Mouse (Mus musculus) adrenal gland, postnatal 36 days (tissue): ENCODE results near the gene Fam163b. TPM values are rescaled to one million over a fixed set of nuclear protein-coding genes. Genes with fewer than 3 reads are reported as not detected.

ENCODE experiments used
- DNase-seq, 2 experiments: peaks; one replicate each; pipeline ENCODE4 v3.0.0; 2021; ENCODE audit warnings: mixed read lengths in 1 of 2
- total RNA-seq, 2 experiments: library from RNA; stranded (reverse); gene quantifications; 2 replicates each; pipeline ENCODE4 v1.2.3; 2021

Gene Fam163b
- total RNA-seq, 2 experiments from 2014 or later = 1.1 to 1.7 TPM

GRCm38 (mm10) chr2:27135935-27136334 is 6.4 kb downstream of the Fam163b start:
- no peak for DNase-seq

GRCm38 (mm10) chr2:27128990-27129389 is 13.3 kb downstream of the Fam163b start:
- no peak for DNase-seq

GRCm38 (mm10) chr2:27126496-27126895 is 15.8 kb downstream of the Fam163b start:
- DNase-seq = no peak

GRCm38 (mm10) chr2:27125979-27126378 is 16.3 kb downstream of the Fam163b start:
- peak; percentile 65 to 74 for DNase-seq

- DNase-seq = no peak
Observed at GRCm38 (mm10) chr2:27123121-27123520, 19.2 kb downstream of the Fam163b start.

GRCm38 (mm10) chr2:27122578-27122977 is 19.7 kb downstream of the Fam163b start:
- no peak for DNase-seq

GRCm38 (mm10) chr2:27121626-27122355 is 20.5 kb downstream of the Fam163b start:
- DNase-seq = peak in 1 of 2 experiments; percentile 14

- peak in 1 of 2 experiments; percentile 26 for DNase-seq
Observed at GRCm38 (mm10) chr2:27120241-27120641, 22.1 kb downstream of the Fam163b start.

GRCm38 (mm10) chr2:27119766-27120165 is 22.5 kb downstream of the Fam163b start:
- DNase-seq = peak in 1 of 2 experiments; percentile 15

- DNase-seq = no peak
Observed at GRCm38 (mm10) chr2:27118452-27118851, 23.8 kb downstream of the Fam163b start.

GRCm38 (mm10) chr2:27114169-27114568 is 28.1 kb downstream of the Fam163b start:
- DNase-seq = no peak

GRCm38 (mm10) chr2:27112585-27112984 is 29.7 kb downstream of the Fam163b start:
- DNase-seq = no peak

GRCm38 (mm10) chr2:27109052-27109451 is 33.2 kb downstream of the Fam163b start:
- DNase-seq = no peak

- no peak for DNase-seq
Observed at GRCm38 (mm10) chr2:27108144-27108543, 34.1 kb downstream of the Fam163b start.

- DNase-seq = no peak
Observed at GRCm38 (mm10) chr2:27106816-27107215, 35.5 kb downstream of the Fam163b start.

GRCm38 (mm10) chr2:27103554-27103953 is 38.7 kb downstream of the Fam163b start:
- no peak for DNase-seq

- peak in 1 of 2 experiments; percentile 59 for DNase-seq
Observed at GRCm38 (mm10) chr2:27097776-27098175, 44.5 kb downstream of the Fam163b start.

GRCm38 (mm10) chr2:27097241-27097656 is 45.0 kb downstream of the Fam163b start:
- DNase-seq = no peak

GRCm38 (mm10) chr2:27096341-27096981 is 45.8 kb downstream of the Fam163b start:
- DNase-seq = no peak

GRCm38 (mm10) chr2:27095178-27095577 is 47.1 kb downstream of the Fam163b start:
- no peak for DNase-seq

- no peak for DNase-seq
Observed at GRCm38 (mm10) chr2:27089238-27089637, 53.1 kb downstream of the Fam163b start.

- DNase-seq = no peak
Observed at GRCm38 (mm10) chr2:27088700-27089099, 53.6 kb downstream of the Fam163b start.

GRCm38 (mm10) chr2:27088071-27088644 is 54.1 kb downstream of the Fam163b start:
- DNase-seq = peak; percentile 66 to 74
